Mouse (Mus musculus) thymus, postnatal 10 days (tissue): ENCODE measurements around the gene Lef1.

Experiments
- DNase-seq, 2 experiments: peaks; one replicate each; pipeline ENCODE4 v3.0.0; 2021; ENCODE audit warnings: low spot score in 2 of 2

Lef1 gene

DNA sequence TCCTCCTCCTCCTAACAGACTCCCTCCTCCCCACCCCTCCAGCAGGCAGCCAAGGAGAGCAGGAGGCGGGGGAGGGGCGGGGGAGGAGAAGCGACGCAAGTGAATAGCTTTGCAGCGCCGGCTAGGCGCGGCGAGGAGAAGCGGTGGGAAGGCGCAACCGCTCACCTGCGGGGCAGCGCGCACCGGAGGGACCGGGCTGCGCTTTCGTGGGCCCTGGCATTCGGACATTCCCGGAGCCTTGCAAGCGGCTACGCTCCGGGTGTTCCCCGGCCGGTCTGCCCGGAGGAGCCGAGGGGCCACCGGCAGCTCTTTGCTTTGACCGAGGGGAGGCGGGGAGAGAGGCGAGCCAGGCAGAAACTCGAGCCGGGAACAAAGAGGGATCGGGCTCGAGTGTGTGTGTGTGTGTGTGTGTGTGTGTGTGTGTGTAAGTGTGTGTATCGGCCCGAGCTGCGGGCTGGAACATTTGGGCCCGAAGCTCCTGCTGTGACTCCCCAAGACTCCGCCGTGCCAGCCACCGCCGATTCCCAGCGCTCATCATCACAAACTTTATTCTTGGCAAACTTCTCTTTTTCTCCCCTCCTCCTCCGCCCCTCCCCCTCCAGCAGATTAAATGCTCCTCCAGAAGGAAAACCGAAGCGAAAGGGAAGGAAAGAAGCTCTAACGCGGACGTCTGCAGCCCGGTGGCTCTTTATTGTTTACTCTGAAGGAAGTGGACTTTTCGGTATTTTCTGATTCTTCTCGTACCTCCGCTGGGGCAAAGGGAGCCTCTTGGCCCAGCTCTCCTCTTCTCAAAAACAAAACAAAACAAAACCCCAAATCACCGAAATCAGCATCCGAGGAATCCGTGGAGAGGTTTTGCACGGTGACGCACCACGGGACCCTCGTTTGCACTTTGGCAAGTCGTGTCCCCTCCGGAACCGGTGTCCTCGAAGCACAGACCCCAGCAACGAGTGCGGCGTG is at the start of gene Lef1:
Gene Lef1 (plus strand): TSS at position 281 of the 960 bp plus-strand sequence.
- peak; percentile 65 to 69 for DNase-seq

DNA sequence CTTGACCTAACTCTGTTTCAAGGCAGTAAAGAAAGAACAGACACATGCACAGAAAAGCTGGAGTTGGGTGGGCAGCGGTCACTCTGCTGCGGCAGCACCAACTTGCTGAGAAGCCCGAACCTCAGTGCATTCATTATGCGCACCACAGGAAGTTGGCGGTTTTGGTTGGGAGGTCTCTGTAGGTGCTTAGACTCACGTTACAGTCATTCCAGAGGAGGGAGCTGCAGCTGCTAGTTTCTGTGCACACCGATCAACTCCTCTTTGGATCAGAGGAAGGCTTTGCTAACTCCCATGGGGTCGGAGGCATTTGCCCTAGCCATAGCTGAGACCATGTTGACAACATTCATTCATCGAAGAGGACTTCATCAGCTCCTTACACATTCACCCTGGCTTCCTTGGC is 45.3 kb upstream of the Lef1 start:
- no peak for DNase-seq

- no peak for DNase-seq
Observed at GRCm38 (mm10) chr3:131066171-131066570, 44.1 kb upstream of the Lef1 start.

GRCm38 (mm10) chr3:131068000-131068399 is 42.3 kb upstream of the Lef1 start:
- DNase-seq: peak; percentile 43 to 46

DNA sequence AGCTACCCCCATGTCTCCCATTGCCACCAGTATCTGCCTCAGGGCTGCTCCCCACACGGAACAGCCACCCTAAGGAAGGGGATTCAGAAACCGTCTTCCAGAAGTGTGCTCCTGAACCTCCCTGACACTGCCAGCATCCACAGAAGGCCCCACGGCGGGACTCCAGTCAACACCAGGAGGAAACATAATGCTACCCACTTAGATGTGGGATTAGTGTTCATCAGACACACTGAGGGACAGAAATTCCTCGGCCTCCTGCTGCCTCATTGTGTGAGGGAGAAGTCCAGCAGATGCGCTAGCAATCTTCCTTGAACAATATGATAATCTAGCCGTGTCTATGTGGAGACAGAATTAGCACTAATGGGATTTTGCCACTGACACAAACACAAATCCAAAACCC is 40.1 kb upstream of the Lef1 start:
- no peak for DNase-seq

DNA sequence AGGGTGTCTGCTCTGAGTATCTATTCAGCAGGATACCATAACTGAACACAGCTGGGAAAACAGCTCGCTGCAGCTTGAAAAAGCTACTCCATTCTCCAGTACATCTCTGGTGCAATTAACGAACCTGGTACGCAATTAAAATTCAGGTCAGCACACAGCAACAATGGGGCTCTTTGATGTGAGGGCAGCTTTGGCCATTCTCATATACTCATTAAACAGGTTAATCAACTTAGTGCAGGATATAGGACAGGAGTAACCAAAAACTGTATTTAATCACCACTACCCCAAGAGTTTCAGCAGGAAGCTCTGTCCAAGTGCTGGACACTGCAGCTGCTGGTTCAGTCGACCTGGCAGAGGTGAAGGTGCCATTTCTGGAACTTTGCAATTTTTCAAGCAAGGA is 37.6 kb upstream of the Lef1 start:
- DNase-seq: no peak

- DNase-seq: no peak
Observed at GRCm38 (mm10) chr3:131073946-131074345, 36.3 kb upstream of the Lef1 start.

DNA sequence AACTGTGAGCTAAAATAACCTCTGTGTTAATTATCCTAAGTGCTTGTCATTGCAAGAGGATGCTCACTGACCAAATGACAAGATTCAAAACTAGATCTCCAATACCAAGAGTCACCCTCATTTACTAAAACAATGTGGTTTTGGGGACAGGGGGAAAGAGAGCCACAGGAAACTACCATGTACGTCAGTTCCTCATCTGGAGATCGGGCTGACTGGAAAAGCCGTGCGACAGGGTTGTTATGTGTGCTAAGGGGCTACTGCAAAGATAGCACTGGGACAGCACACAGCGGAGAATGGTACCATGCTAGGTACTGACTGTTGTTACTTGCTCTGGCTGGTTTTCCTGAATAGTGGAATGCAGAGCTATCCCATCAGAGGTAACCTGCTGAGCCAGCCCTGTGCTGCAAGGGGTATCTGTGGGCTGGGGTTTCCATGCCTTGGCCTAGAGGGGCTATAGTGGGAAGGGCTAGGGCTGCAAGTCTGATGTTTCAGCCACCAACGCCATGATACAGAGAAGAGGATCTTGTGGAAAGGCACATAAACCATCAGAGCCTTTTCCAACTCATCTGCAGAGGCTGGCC is 32.1 kb upstream of the Lef1 start:
- no peak for DNase-seq

DNA sequence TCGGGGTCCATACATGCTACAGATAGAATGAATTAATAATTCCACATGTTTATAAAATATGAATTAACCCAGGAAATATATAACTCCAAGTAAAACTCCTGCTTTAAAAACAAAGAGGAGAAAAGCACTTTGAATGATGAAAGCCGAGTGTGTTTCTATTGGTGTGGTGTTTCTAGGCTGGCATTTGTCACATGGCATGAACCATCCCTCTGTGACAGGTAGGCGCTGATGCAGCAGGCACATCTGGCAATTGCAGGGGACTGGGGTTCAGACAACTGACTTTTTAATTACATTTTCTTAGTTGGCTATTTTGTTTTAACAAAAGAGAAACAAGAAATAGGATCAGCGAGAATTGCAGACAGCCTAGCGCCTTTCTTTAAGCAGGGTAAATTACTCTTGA is 31.6 kb upstream of the Lef1 start:
- DNase-seq: no peak

DNA sequence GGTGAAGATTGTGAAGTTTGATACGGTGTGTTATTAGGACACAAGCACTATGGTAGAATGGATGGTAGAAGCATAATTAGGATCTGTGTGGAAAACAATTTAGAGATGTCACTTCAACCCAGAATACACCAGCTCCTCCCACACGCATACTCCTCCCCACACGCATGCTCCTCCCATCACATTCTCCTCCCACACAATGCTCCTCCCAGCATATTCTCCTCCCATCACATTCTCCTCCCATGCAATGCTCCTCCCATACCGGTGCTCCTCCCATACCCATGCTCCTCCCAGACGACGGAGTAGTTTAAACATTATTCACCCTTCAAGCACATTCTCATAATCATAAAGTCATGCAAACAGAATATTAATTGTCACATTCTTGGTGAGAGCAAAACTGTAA is 26.5 kb upstream of the Lef1 start:
- no peak for DNase-seq

DNA sequence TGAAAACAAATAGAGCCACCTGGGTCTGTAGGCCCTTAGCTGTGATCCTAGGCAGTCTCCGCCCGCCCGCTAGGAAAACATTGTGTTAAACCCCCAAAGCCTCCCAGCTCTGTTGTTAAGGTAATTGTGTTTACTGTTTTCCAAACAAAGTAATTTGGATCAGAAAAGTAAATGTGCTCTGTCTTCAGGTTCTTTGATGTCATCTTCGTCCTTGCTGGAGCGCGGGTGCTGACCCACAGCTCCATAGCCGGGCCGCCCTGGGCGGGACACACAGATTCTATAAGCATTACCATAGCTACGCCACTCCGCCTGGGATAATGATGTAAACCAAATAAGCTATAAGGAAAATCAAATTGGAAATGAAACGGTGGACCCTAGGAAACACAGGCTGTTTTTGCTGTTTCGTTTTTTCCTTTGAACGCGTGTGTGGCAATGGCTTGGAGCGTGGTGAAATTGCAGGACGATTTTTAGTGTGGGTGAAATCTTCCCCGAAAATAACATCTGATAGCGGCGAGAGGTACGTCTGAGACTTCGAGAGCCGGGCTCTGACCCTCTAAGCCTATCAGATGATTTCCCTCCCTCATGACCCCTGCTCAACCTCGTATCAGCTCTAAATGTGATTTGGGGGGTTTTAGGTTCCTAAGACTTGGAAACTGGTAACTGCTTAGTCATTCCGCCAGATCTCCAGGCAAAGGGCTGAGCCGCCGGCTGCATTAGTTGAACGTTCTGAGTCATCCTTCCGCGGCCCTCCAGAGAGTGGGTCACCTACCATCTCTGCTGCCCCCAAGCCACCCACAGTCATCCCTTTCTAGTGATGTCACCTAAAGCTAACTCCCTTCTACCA is 25.3 kb upstream of the Lef1 start:
- DNase-seq: no peak

DNA sequence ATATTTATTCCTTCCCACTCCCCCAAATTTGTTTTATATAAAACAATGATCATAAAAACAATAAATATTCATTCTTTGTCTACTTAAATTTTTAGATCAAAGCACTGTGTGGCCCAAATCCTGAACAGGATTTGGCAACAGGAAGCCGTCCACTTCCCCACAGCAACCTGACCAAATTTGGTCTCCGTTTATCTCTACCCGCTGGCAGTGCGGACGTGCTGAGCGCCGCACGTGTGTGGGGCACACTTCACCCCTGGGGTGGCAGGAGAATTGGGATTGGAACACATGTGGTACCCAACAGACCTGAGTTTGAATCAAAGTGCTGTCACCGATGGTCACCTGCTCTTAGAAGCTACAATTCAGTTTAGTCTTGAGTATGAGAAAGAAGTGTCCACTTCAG is 24.3 kb upstream of the Lef1 start:
- no peak for DNase-seq

DNA sequence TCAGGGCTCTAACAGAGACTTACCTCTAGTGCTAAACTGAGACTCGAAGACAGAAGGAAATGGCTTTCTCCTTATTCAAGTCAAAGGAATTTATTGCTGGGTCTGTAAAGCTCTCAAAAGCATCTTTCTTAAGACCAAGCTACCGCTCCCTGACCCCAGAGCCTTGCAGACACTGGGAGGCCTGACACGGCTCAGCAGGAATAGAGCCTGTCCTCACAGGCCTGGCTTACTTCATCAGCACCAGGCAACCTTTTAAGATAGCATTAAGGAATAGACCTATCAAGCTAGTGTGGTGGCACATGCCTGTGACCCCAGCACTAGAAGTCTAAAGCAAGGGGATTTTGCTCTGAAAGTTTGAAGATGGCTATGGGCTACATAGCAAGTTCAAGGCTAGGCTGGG is 20.6 kb upstream of the Lef1 start:
- no peak for DNase-seq

DNA sequence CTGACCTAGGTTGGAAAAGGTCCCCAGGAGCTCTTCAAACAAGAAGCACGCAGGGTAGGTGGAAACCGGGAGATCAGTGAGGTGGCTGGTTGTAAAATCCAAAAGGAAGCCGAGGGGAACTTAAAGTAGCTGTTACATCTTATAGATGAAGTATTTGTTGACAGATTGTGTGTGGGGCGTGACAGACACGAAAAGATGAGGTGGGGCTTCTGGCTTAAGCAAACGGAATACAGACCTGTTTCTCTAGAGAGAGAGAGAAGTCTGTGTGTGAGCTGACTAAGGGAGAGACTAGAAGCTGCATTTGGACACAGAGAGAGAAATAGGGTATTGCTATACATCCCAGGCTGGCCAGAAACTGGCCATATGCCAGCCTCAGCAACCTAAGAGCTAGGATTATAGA is 18.2 kb upstream of the Lef1 start:
- DNase-seq: no peak

DNA sequence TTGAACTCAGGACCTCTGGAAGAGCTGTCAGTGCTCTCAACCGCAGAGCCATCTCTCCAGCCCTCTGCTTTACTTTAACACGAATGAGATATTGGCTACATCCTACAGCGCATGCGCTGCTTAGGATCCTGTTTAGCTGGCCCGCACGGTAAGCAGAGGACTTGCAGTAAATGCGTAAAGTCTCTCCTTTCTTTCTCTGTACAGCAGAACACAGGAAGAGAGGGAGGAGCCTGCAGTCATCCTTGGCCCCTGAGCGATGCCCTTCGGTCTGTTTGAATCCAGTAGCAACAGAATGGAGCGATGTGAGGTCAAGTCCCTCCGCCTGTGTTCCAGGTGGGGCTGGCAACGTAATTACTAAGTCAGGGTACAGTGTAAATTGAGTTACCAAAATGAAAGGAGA is 16.5 kb upstream of the Lef1 start:
- DNase-seq: peak in 1 of 2 experiments; percentile 31

DNA sequence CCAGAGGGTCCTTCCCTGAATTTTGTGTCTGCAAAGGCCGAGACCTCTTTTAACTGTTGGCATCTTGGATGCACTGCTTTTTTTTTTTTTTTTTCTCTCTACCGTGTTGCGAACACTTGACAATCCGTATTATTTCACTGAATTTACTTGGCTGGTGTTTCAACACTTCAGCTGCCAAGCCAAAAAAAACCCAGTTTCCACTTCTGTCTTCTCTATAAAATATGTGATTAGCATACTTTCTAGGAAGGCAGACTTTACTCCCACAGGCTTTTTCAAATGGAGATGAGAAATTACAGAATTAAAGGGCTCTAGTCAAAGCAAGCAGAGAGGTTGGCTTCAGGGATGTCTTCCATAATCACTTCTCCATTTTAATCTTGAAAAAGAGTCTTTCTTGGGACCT is 14.2 kb upstream of the Lef1 start:
- no peak for DNase-seq

DNA sequence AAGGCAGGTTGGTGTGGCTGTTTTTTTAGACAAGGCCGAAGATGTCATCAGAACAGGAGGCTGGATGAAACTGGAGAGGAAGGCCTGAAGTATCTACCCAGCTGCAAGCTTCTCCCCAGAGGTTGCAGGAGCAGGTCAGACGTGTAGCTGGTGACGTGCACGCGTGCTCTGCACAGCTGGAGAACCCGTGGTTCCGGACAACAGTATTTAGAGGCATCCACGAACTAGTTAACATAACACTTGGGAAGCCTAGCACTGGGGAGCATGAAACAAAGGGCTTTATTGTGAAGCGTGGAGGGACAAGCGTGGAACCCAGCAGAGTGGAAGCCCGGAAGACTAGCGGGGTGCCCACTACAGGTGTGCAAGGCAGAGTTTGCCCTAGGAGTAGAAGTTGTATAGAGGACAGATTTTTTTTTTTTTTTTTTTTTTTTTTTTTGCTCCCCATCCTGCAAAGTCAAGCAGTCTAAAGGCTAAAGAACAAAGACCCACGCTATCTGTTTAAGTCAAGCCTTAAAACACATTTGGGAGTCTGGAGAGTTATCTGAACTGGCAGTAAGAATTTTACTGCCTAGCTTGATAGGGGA is 8.0 kb upstream of the Lef1 start:
- no peak for DNase-seq

GRCm38 (mm10) chr3:131105362-131105761 is 4.9 kb upstream of the Lef1 start:
- no peak for DNase-seq

- peak; percentile 61 to 75 for DNase-seq
Observed at GRCm38 (mm10) chr3:131105940-131106401, 4.3 kb upstream of the Lef1 start.

DNA sequence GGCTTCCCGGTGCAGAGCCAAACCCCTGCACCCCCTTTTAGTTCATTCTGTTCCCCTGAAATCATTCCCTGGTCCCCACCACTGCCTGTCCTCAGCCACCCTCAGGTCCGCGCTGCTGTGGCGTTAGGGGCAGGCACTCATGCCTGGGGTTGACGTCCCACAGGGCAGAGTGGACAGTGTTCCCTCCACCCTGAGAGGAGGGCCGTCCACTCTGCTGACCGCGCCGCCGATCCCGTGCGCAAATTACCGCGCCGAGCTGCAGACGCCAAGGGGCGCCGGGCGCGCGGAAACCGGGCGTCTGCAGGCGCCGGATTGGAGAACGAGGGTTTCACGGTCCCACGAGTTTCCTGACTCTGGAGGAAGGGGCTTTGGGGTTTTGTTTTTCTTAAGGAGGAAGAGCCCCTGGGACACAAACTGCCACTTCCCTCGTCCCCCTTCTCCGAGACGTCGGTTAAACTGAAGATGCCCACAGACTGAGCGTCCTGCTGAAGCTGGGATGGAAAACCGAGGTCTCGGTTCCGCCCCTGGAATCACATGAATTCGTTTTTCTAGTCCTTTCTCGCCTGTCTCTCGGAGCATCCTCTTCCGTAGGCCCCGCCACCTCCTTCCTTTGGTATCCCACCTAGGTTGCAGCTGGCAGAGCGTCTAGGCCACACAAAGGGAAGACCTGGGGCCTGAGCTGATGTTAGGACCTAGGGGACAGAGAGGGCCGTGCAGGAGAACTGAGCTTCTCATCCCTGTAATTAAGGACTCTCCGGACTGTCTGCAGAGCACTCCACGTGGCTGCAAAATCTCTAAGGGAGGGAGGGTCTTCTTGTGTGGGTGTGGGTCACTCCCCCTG is 3.6 kb upstream of the Lef1 start:
- DNase-seq: peak in 1 of 2 experiments; percentile 41
